Mouse (Mus musculus): ENCODE data around the gene Olfr247.
"Not testable (repeated sequence)": the region's sequence is repeated elsewhere in the genome, so short reads cannot be mapped to it uniquely, and the experiment has no call there.

The Olfr247 gene

DNA sequence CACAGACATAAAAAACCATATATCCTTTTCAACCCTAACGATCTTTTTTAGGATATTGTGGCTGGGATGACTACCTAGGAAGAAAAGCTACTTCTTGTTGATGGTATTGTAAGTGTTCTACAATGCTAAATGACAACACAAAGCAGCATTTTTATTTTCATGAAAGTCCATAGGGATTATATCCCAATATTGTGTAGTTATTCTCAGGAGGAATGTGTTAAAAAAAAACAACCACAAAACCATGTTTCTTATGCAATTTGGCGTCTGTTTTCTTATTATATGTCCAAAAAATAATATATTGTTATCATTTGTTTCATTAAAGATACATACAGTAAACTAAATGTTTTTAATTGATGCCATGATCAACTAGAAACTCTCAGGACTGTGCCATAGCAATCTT, at the start of gene Olfr247:
Olfr247 (minus strand) TSS at position 101 of the 400 bp plus-strand sequence.
- DNase-seq: not testable (repeated sequence)

- DNase-seq: no peak
These were observed 36.4 kb upstream of the Olfr247 start, which contains the start of gene Olfr820 for GRCm38 (mm10) chr10:130012321-130012720. Gene Olfr820, plus strand, starts transcription at chr10:130012621.

GRCm38 (mm10) chr10:130005366-130005765, 29.4 kb upstream of the Olfr247 start:
- not testable (repeated sequence) for DNase-seq

DNA sequence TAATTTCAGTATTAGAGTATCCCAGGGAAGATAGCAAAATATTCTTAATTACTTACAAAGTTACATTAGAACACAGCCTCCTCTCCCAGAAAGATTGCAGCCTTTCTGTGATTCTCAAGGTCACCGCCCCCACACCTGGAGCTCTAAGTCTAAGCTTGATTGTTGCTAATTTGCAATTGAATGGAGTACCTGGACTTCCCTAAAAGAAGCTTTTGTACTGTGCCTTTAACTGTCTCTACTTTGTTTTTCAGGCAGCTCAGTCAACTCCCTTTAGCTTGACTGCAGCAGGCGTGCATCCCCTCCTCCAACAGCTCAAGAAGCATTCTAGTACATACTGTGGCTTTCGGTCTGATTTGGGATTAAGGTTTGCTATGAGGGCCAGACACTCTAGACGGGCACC, 28.2 kb upstream of the Olfr247 start:
- DNase-seq: not testable (repeated sequence)

DNA sequence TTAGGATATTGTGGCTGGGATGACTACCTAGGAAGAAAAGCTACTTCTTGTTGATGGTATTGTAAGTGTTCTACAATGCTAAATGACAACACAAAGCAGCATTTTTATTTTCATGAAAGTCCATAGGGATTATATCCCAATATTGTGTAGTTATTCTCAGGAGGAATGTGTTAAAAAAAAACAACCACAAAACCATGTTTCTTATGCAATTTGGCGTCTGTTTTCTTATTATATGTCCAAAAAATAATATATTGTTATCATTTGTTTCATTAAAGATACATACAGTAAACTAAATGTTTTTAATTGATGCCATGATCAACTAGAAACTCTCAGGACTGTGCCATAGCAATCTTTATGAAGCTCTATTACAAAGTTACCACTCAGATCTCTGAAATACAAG, 9.0 kb upstream of the Olfr247 start, which contains the start of gene Gm10310:
Gm10310 (minus strand) TSS at position 101 of the 400 bp plus-strand sequence.
- not testable (repeated sequence) for DNase-seq

DNA sequence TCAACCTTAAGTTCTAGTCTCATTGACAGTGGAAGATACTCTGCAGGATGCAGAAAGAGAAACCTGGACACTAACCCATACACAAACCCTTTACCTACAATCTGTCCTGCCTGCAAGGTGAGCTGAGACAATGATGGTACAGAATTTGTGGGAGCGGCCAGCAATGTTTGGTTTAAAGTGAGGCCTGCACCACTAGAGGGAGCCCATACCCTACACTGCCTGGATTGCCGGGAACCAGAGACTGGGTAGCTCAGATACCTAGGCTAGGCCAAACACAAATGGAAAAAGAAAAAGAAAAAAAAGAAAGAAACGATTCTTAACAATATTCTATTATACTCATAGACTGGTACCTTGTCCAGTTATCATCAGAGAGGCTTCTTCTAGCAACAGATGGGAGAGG, 5.9 kb upstream of the Olfr247 start:
- DNase-seq: not testable (repeated sequence)

DNA sequence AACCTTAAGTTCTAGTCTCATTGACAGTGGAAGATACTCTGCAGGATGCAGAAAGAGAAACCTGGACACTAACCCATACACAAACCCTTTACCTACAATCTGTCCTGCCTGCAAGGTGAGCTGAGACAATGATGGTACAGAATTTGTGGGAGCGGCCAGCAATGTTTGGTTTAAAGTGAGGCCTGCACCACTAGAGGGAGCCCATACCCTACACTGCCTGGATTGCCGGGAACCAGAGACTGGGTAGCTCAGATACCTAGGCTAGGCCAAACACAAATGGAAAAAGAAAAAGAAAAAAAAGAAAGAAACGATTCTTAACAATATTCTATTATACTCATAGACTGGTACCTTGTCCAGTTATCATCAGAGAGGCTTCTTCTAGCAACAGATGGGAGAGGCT, 2.9 kb downstream of the Olfr247 start:
- not testable (repeated sequence) for DNase-seq

DNA sequence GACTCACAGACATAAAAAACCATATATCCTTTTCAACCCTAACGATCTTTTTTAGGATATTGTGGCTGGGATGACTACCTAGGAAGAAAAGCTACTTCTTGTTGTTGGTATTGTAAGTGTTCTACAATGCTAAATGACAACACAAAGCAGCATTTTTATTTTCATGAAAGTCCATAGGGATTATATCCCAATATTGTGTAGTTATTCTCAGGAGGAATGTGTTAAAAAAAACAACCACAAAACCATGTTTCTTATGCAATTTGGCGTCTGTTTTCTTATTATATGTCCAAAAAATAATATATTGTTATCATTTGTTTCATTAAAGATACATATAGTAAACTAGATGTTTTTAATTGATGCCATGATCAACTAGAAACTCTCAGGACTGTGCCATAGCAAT, 8.8 kb downstream of the Olfr247 start, which contains the start of gene Olfr819:
Olfr819 (minus strand) TSS at position 101 of the 400 bp plus-strand sequence.
- DNase-seq: not testable (repeated sequence)

DNA sequence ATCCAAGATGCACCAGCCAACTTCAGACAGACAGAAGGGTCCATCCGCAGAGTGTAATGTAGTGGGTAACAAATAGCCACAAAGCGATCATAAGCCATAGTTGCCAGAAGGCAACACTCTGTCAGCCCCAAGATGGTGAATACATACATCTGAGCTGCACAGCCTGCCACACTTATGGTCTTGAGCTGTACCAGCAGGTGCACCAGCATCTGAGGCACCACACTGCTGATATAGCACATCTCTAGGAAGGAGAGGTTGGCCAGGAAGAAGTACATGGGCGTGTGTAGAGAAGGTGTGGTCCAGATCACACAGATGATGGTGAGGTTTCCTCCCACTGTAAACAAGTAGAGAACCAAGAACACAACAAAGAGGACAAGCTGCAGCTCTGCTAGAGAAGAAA, 9.7 kb downstream of the Olfr247 start:
- DNase-seq: not testable (repeated sequence)

GRCm38 (mm10) chr10:129949000-129949399, 26.9 kb downstream of the Olfr247 start, which contains the start of gene Olfr818:
Gene Olfr818, minus strand, starts transcription at chr10:129949100.
- DNase-seq: no peak

Measured in cerebellum, adult 18-20 months (tissue).